Mouse (Mus musculus) forebrain, embryonic 15.5 days (tissue): Measurements from ENCODE around the gene Tmod2. TPM values are rescaled to one million over a fixed set of nuclear protein-coding genes. Genes with fewer than 3 reads are reported as not detected.

Experiments
- polyA plus RNA-seq: library from polyadenylated mRNA; unstranded; fragments of >200 nt; fragmentation: Nextera tagmentation; extraction: Ambion mirVana; gene quantifications from 2 replicates; pipeline ENCODE4 v1.2.1, GENCODE M21; 2015

Tmod2 gene
- polyA plus RNA-seq, 1 experiment from 2014 or later = 250 TPM

Other genes with a start within 250 kb of the Tmod2 start
- gene Mapk6, start 201.3 kb downstream of the Tmod2 start, polyA plus RNA-seq = 137 and 138 TPM in 2 replicates
- 40.6 and 40.7 TPM in 2 replicates for gene Leo1, start 169.8 kb downstream of the Tmod2 start, polyA plus RNA-seq
- gene Tmod3, start 51.7 kb downstream of the Tmod2 start, polyA plus RNA-seq = 99.1 and 107 TPM in 2 replicates
- 26.1 and 29.0 TPM in 2 replicates for gene Lysmd2, start 14.4 kb upstream of the Tmod2 start, polyA plus RNA-seq
- gene Scg3, start 72.7 kb upstream of the Tmod2 start, polyA plus RNA-seq = 111 and 123 TPM in 2 replicates
- 1.6 and 2.0 TPM in 2 replicates for gene Bmp5, start 164.0 kb upstream of the Tmod2 start, polyA plus RNA-seq